Mouse (Mus musculus) left cerebral cortex, postnatal 10 days (tissue): ENCODE data around the gene Atp6ap1. TPM values are rescaled to one million over a fixed set of nuclear protein-coding genes. Genes with fewer than 3 reads are reported as not detected.
A peak's percentile ranks its signal among the peaks of the same experiment; 100 is the strongest.

Experiments used
- DNase-seq, 2 experiments: peaks; one replicate each; pipeline ENCODE4 v3.0.0; 2021 to 2022; ENCODE audit warnings: low spot score in 2 of 2, mixed read lengths in 1 of 2; ENCODE audit errors: extremely low spot score in 1 of 2
- intact Hi-C: fragments of 180-260 bp; cut with DNase I; formaldehyde crosslinking; loops from one replicate; pipeline ENCODE4 v1.15.1; 2025
- total RNA-seq, 2 experiments: library from RNA; stranded (reverse); gene quantifications; 2 replicates each; pipeline ENCODE4 v1.2.3; 2021

Atp6ap1 gene
- total RNA-seq: 100 to 1,000 TPM; 324 to 341 TPM

DNA sequence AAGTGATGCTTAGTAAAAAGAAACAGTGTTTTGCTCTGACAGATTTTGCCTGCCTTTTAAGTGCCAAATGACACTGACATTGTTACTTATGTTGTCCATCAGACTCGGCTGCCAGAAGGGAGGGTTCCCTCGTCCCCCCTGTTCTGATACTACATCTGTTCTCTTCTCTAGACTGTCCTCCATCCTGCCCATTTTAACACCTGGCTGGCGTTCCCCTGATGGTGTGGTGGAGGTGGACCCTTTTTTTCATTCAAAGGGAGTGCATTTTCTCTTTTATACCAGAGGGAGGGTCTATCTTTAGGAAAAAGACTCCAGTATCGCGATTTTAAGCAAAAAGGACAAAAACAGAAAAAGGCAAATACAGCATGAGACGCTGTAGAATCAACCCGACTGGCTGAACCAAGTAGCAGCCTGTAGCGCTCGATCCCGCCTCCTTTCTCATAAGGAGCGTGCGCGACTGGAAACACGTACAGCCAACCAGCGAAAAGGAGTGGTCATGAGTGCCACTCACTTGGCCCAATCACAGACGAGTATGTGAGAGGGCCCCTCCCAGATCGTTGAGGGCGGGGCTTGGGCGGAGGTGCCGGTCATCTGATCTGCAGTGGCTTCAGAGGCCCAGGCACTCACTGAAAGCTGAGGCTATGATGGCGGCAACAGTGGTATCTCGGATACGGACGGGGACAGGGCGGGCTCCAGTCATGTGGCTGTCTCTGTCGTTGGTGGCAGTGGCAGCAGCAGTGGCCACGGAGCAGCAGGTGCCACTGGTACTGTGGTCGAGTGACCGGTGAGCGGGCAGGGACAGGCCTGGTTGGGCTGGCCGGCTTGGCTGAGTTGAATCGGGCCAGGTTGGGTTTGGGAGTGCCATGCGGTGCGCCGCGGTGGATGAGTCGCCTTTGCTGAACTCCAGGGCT lies at the start of gene Atp6ap1:
Gene Atp6ap1 (plus strand): TSS at position 560 of the 911 bp plus-strand sequence.
- intact Hi-C loops: no loop called here
- DNase-seq: peak; percentile 93 to 94

GRCm38 (mm10) chrX:74248651-74249050 lies 48.2 kb upstream of the Atp6ap1 start:
- DNase-seq: peak in 1 of 2 experiments; percentile 58
- intact Hi-C loops: loop anchor here (2.0 to 10.0 kb wide), 2 partner anchors 164 to 284 kb away; partner anchors contain the start of gene Hcfc1

GRCm38 (mm10) chrX:74249615-74250014 lies 47.3 kb upstream of the Atp6ap1 start, which contains the start of gene Flna:
Gene Flna (minus strand): TSS chrX:74249820.
- intact Hi-C loops: loop anchor here (2.0 to 10.0 kb wide), 2 partner anchors 163 to 285 kb away; partner anchors contain the start of gene Hcfc1
- DNase-seq: peak in 1 of 2 experiments; percentile 83

- DNase-seq: peak; percentile 83 to 93
- intact Hi-C loops: no loop called here
Observed at GRCm38 (mm10) chrX:74254153-74254887, 42.6 kb upstream of the Atp6ap1 start, which contains the start of gene Emd. Gene Emd (plus strand): TSS chrX:74254687.

- DNase-seq: no peak
- intact Hi-C loops: no loop called here
Observed at GRCm38 (mm10) chrX:74254888-74255565, 41.9 kb upstream of the Atp6ap1 start.

DNA sequence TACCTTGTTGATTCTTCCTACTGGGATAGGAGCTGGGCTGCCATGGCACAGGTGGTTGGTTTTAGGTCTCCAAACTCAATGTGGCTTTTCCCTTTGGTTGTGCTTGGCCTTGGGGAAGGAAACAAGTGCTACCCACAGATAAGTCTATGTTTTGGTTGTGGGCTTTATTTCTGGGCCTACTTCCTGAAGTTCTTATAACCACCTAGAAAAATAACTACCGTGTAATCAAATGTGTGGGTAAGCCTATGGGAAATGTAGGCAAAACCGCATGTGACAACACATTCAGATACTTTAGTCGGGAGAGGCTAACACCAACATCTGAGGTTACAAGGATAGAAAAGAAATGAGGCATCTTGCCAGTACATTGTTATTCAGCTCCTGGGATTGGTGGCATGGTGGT lies 39.2 kb upstream of the Atp6ap1 start:
- intact Hi-C loops: no loop called here

DNA sequence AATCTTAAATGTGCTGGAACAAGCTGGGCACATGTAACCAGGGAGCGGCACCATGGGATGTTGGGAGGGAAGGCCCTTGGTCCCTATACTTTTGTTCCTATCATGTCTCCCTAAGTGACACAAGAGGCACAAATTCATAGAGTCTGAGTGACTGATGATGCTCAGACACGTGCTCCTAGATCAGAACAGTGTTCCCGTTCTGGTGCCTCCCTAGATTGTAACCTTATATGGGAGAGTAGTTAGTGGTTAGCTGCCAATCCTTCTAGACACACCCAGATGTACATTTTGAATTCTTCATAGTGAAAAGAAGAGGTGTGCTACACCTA lies 27.2 kb upstream of the Atp6ap1 start:
- DNase-seq: no peak
- intact Hi-C loops: no loop called here

More for the DNA sequence above, 39.2 kb upstream of the Atp6ap1 start:
- no peak for DNase-seq

- intact Hi-C loops: no loop called here
- DNase-seq: peak; percentile 92 to 93
Observed at GRCm38 (mm10) chrX:74270062-74270901, 26.6 kb upstream of the Atp6ap1 start, which contains the start of gene Rpl10. Gene Rpl10 (plus strand): TSS chrX:74270812.

DNA sequence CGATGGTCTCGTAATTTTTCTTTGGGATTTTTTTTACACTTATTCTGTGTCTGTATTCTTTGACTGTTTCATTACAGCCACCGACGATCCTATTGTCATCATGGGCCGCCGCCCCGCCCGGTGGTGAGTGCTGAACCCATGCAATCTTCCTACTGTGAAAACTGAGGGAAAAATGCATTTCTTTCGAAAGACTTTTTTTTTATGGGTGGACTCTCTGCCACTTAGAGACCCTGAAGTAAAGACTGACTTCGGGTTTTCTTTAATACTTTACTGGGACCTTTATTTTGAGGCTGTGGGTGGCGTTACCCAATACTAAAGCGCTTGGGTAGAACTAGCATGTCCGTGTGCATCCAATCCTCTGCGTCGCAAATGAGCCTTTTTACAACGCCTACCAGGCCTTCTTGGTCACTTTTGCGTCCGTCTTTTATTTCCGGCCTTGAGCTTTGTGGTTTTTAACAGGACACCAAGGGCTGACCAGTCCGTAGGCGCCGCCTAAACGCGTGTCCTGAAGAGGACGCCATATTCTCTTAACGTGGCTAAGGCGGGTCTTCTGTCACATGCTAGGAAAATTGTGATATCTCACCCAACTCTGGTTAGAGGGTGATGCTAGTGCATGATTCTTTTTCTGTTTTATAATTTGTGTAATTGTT lies 25.9 kb upstream of the Atp6ap1 start:
- DNase-seq: peak in 1 of 2 experiments; percentile 40
- intact Hi-C loops: no loop called here

GRCm38 (mm10) chrX:74273422-74274322 lies 23.2 kb upstream of the Atp6ap1 start:
- no peak for DNase-seq
- intact Hi-C loops: no loop called here

GRCm38 (mm10) chrX:74277916-74278315 lies 19.0 kb upstream of the Atp6ap1 start:
- no peak for DNase-seq
- intact Hi-C loops: no loop called here

DNA sequence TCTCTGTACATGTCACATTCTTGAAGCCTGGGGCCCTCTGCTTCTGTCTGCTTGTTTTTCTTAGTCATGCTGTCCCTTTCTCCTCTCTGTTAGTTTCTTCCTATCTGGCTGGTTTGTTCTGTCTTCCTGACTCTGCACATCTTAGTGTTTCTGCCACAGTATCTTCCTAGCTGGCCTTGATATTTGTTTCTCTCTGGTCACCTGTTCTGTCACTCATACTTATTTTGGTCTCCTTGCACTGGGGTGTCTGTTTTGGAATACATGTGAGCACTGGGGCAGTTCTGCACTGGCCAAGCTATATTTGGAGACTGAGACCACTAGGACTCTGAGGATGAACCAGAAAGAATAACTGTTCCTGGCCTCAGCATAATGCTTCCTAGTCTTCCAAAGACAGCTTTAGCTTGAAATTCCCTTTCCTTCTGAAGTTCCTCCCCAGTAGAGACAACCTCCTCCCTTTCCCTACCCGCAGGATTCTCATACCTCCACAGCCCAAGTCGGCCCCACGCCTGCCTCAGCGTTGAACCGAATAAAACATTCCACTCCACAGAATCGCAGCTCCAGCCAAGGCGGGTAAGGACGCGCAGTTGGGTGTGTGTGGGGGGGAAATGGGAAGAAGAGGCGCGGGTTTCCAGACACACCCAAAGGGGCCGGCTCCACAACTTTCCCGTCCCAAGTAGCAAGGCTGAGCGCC lies 15.7 kb upstream of the Atp6ap1 start:
- no peak for DNase-seq
- intact Hi-C loops: no loop called here

GRCm38 (mm10) chrX:74281732-74282394 lies 15.0 kb upstream of the Atp6ap1 start, which contains the start of the genes Taz and Dnase1l1:
Gene Taz (plus strand): TSS chrX:74281912.
Gene Dnase1l1 (minus strand): TSS chrX:74282337.
- DNase-seq: peak; percentile 38 to 87
- intact Hi-C loops: no loop called here

GRCm38 (mm10) chrX:74282395-74283091 lies 14.4 kb upstream of the Atp6ap1 start:
- peak; percentile 84 to 91 for DNase-seq
- intact Hi-C loops: no loop called here

DNA sequence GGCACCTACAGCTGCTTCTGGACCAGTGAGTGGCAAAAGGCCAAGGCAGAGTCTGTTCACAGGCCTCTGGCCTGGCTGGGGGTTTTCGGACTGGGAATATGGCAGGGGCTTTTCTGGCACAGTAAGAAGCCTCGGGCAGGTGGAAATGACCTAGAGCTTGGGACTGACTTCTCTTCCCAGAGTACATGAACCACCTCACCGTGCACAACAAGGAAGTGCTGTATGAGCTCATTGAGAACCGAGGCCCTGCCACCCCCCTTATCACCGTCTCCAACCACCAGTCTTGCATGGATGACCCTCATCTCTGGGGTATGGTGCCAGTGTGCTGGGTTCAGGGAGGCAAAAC lies 13.8 kb upstream of the Atp6ap1 start:
- DNase-seq: no peak
- intact Hi-C loops: no loop called here
